Mouse (Mus musculus): ENCODE measurements at regions not wholly inside any gene's neighbourhood (a gene's known extent, or its start where the extent isn't known, plus 50 kb on each side); places are given as distances from the start of the nearest gene placed in this dataset.

- Histone ChIP-seq H3K9ac (no peak overlapping the region), H3K27me3 (replicated peaks) (no peaks in the 10 kb centered on the region), H3K4me1 (no peaks in the 10 kb centered on the region), H3K4me2 (no peak overlapping the region), H3K27ac (no peak overlapping the region), H3K4me3 (no peak overlapping the region), H3K9me3 (replicated peaks) (no peaks in the 10 kb centered on the region), H3K36me3 (no peaks in the 10 kb centered on the region)
- ATAC-seq: no peak
- WGBS (ENCODE audit: insufficient replicate concordance): 42% methylated on average over 5 of the region's 5 CpGs
These were observed 634.8 kb upstream of the N6amt1 start for GRCm38 (mm10) chr16:86718982-86719771.

- H3K9ac ChIP-seq: no peak overlapping the region
- no peak overlapping the region for H3K4me3 ChIP-seq
- no peak overlapping the region for H3K27ac ChIP-seq
- H3K4me2 ChIP-seq: no peak overlapping the region
- no peaks in the 10 kb centered on the region for H3K36me3 ChIP-seq
- no peak for ATAC-seq
- 71% methylated on average over 7 of the region's 7 CpGs for WGBS (ENCODE audit: insufficient replicate concordance)
- no peaks in the 10 kb centered on the region for H3K9me3 ChIP-seq (replicated peaks)
- no peaks in the 10 kb centered on the region for H3K4me1 ChIP-seq
- H3K27me3 ChIP-seq (replicated peaks): no peaks in the 10 kb centered on the region
These were observed 635.6 kb upstream of the N6amt1 start for GRCm38 (mm10) chr16:86718353-86718752.

DNA sequence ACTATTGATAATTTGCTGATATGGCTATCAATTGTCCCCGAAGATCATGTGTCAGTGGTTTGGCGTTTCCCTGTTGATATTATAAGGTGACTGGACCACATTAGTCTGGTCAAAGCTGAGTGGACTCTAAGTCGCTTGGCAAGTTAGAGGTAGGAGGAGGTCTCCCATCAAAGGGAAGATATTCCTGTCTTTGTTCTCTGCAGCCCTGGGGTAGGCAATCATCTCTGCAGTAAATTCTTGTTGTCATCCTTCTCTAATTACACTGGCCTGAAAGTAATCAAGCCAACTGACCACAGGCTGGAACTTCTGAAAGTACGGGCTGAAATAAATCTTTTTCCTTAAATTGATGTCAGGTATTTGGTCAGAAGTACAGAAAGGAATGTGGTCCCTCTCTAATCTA is 652.3 kb upstream of the N6amt1 start:
- ATAC-seq: no peak
- H3K27me3 ChIP-seq (replicated peaks): no peaks in the 10 kb centered on the region
- no peak overlapping the region for H3K4me2 ChIP-seq
- WGBS (ENCODE audit: insufficient replicate concordance): 61% methylated on average over 4 of the region's 4 CpGs
- H3K4me1 ChIP-seq: no peaks in the 10 kb centered on the region
- H3K9ac ChIP-seq: no peak overlapping the region
- H3K9me3 ChIP-seq (replicated peaks): no peaks in the 10 kb centered on the region
- H3K4me3 ChIP-seq: no peak overlapping the region
- no peak overlapping the region for H3K27ac ChIP-seq
- H3K36me3 ChIP-seq: no peaks in the 10 kb centered on the region

GRCm38 (mm10) chr16:86694497-86694896 is 659.5 kb upstream of the N6amt1 start:
- H3K9me3 ChIP-seq (replicated peaks): no peaks in the 10 kb centered on the region
- ATAC-seq: no peak
- no peak overlapping the region for H3K4me3 ChIP-seq
- no peaks in the 10 kb centered on the region for H3K4me1 ChIP-seq
- WGBS (ENCODE audit: insufficient replicate concordance): 44% methylated on average over 3 of the region's 3 CpGs
- no peak overlapping the region for H3K4me2 ChIP-seq
- no peaks in the 10 kb centered on the region for H3K27me3 ChIP-seq (replicated peaks)
- H3K36me3 ChIP-seq: no peaks in the 10 kb centered on the region
- H3K9ac ChIP-seq: no peak overlapping the region
- H3K27ac ChIP-seq: no peak overlapping the region

DNA sequence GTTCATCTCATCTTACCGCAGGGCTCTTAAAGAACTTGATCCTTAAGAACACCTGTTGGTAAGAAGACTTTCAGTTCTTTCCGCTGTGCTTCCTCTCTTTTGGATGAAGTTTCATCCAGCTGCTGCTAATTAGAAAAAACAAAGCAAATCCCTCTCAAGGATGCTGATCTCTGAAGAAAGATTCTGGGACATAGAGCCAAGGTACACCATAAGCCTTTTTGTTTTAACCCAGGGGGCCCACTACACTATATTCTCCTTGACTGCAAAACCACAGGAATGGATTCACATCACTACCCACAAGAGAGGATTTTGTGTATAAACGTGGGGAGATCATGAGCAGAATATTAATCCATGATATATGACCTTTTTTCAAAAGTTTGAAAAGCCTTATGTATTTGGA is 694.8 kb upstream of the N6amt1 start:
- H3K4me1 ChIP-seq: no peaks in the 10 kb centered on the region
- H3K27me3 ChIP-seq (replicated peaks): no peaks in the 10 kb centered on the region
- WGBS (ENCODE audit: insufficient replicate concordance): 51% methylated on average over 3 of the region's 3 CpGs
- H3K9ac ChIP-seq: no peak overlapping the region
- no peak overlapping the region for H3K4me2 ChIP-seq
- H3K4me3 ChIP-seq: no peak overlapping the region
- no peak for ATAC-seq
- no peaks in the 10 kb centered on the region for H3K36me3 ChIP-seq
- H3K9me3 ChIP-seq (replicated peaks): no peaks in the 10 kb centered on the region
- H3K27ac ChIP-seq: no peak overlapping the region

DNA sequence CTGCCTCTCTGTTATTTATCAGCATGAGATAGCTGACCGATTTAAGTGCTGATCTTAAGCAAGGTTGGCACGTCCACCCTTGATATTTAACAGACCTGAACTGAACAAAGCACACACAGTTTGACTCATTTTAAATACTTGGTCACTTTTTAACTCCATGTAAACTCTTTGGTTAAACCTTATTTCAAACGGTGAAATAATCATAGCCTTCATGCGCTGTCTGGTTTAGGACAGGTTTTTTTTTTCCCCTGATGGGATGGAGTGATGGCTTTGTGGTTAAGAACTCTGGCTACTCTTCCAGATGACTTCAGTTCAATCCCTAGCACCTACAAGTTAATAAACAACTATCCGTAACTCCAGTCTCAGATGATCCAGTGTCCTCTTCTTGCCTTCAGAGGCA is 706.7 kb upstream of the N6amt1 start:
- Histone ChIP-seq H3K9ac (no peak overlapping the region), H3K4me3 (no peak overlapping the region), H3K9me3 (replicated peaks) (no peaks in the 10 kb centered on the region), H3K4me2 (no peak overlapping the region), H3K27me3 (replicated peaks) (no peaks in the 10 kb centered on the region), H3K36me3 (no peaks in the 10 kb centered on the region), H3K4me1 (no peaks in the 10 kb centered on the region), H3K27ac (no peak overlapping the region)
- WGBS (ENCODE audit: insufficient replicate concordance): 69% methylated on average over 5 of the region's 5 CpGs
- ATAC-seq: no peak

GRCm38 (mm10) chr16:86646753-86647152 is 707.2 kb upstream of the N6amt1 start:
- Histone ChIP-seq H3K9ac (no peak overlapping the region), H3K27ac (no peak overlapping the region), H3K27me3 (replicated peaks) (no peaks in the 10 kb centered on the region), H3K4me1 (no peaks in the 10 kb centered on the region), H3K4me2 (no peak overlapping the region), H3K36me3 (no peaks in the 10 kb centered on the region), H3K4me3 (no peak overlapping the region), H3K9me3 (replicated peaks) (no peaks in the 10 kb centered on the region)
- WGBS (ENCODE audit: insufficient replicate concordance): 52% methylated on average over 2 of the region's 2 CpGs
- no peak for ATAC-seq

GRCm38 (mm10) chr16:86645436-86645835 is 708.5 kb upstream of the N6amt1 start:
- Histone ChIP-seq H3K27ac (no peak overlapping the region), H3K9me3 (replicated peaks) (no peaks in the 10 kb centered on the region), H3K4me2 (no peak overlapping the region), H3K9ac (no peak overlapping the region), H3K4me1 (no peaks in the 10 kb centered on the region), H3K4me3 (no peak overlapping the region), H3K36me3 (no peaks in the 10 kb centered on the region), H3K27me3 (replicated peaks) (no peaks in the 10 kb centered on the region)
- no peak for ATAC-seq
- WGBS (ENCODE audit: insufficient replicate concordance): 56% methylated on average over 1 of the region's 1 CpGs

DNA sequence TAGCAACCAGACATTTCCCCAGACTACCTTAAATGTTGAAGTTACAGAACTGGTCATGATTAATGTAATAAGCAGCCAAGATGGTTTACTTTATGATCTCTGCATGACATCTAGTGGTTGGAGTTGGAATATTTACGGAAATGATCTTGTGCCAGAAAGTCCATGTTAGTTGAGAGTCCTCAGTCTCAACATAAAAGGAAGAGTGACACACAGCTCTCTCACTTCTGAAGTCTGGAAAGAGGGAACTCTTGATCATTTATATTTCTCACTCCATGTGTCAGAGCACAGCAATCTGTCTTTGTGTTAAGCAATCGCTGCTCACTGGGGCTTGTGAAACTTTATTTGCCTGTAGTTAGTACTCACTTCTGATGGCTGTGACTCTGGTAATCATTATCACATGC is 709.1 kb upstream of the N6amt1 start:
- ATAC-seq: no peak
- no peaks in the 10 kb centered on the region for H3K9me3 ChIP-seq (replicated peaks)
- no peaks in the 10 kb centered on the region for H3K36me3 ChIP-seq
- no peaks in the 10 kb centered on the region for H3K4me1 ChIP-seq
- H3K4me3 ChIP-seq: no peak overlapping the region
- H3K4me2 ChIP-seq: no peak overlapping the region
- 42% methylated on average over 2 of the region's 2 CpGs for WGBS (ENCODE audit: insufficient replicate concordance)
- H3K9ac ChIP-seq: no peak overlapping the region
- H3K27me3 ChIP-seq (replicated peaks): no peaks in the 10 kb centered on the region
- no peak overlapping the region for H3K27ac ChIP-seq

DNA sequence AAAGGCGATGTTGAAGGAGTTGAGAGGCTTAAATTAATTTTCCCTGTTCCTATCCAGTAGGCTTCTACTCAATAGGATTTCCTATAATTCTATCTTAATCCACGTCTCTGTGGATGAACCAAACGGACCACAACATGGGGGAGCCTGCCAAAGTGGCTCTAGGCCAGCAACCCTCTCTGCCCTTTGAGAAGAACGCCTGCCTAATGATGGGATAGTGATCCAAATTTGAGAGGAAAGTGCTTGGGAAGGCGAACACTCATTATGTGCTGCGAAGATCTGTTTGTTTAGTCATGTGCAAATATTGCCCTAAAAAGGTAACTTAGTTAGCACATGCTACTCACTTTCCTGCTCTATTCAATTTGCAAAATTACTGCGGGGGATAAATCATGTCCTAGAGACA is 702.5 kb upstream of the Adamts5 start:
- WGBS (ENCODE audit: insufficient replicate concordance): 63% methylated on average over 7 of the region's 7 CpGs
- ATAC-seq: no peak
- H3K4me3 ChIP-seq: no peak overlapping the region
- H3K4me2 ChIP-seq: no peak overlapping the region
- no peaks in the 10 kb centered on the region for H3K36me3 ChIP-seq
- H3K9me3 ChIP-seq (replicated peaks): no peaks in the 10 kb centered on the region
- no peak overlapping the region for H3K9ac ChIP-seq
- no peaks in the 10 kb centered on the region for H3K4me1 ChIP-seq
- no peak overlapping the region for H3K27ac ChIP-seq
- no peaks in the 10 kb centered on the region for H3K27me3 ChIP-seq (replicated peaks)

- Histone ChIP-seq H3K27ac (no peak overlapping the region), H3K9ac (no peak overlapping the region), H3K9me3 (replicated peaks) (no peaks in the 10 kb centered on the region), H3K27me3 (replicated peaks) (no peaks in the 10 kb centered on the region), H3K4me1 (no peaks in the 10 kb centered on the region), H3K4me3 (no peak overlapping the region), H3K4me2 (no peak overlapping the region), H3K36me3 (no peaks in the 10 kb centered on the region)
- 50% methylated on average over 3 of the region's 3 CpGs for WGBS (ENCODE audit: insufficient replicate concordance)
- no peak for ATAC-seq
These were observed 693.4 kb upstream of the Adamts5 start for GRCm38 (mm10) chr16:86594992-86595391.

GRCm38 (mm10) chr16:86586044-86586443 is 684.4 kb upstream of the Adamts5 start:
- Histone ChIP-seq H3K4me1 (no peaks in the 10 kb centered on the region), H3K27me3 (replicated peaks) (no peaks in the 10 kb centered on the region), H3K36me3 (no peaks in the 10 kb centered on the region), H3K4me3 (no peak overlapping the region), H3K9ac (no peak overlapping the region), H3K9me3 (replicated peaks) (no peaks in the 10 kb centered on the region), H3K27ac (no peak overlapping the region), H3K4me2 (no peak overlapping the region)
- whole genome bisulfite sequencing (ENCODE audit: insufficient replicate concordance): 78% methylated on average over 4 of the region's 4 CpGs
- ATAC-seq: no peak

GRCm38 (mm10) chr16:86578281-86578680 is 676.7 kb upstream of the Adamts5 start:
- no peak for ATAC-seq
- Histone ChIP-seq H3K27me3 (replicated peaks) (no peaks in the 10 kb centered on the region), H3K9me3 (replicated peaks) (no peaks in the 10 kb centered on the region), H3K4me2 (no peak overlapping the region), H3K4me3 (no peak overlapping the region), H3K36me3 (no peaks in the 10 kb centered on the region), H3K27ac (no peak overlapping the region), H3K9ac (no peak overlapping the region), H3K4me1 (no peaks in the 10 kb centered on the region)
- 63% methylated on average over 5 of the region's 5 CpGs for WGBS (ENCODE audit: insufficient replicate concordance)

All from liver, embryonic 12.5 days (tissue).